Mouse (Mus musculus) heart, adult 2 months (tissue): Measurements from ENCODE around the gene Kpna7. TPM values are rescaled to one million over a fixed set of nuclear protein-coding genes. Genes with fewer than 3 reads are reported as not detected.
"Not testable (repeated sequence)": the region's sequence is repeated elsewhere in the genome, so short reads cannot be mapped to it uniquely, and the experiment has no call there.

ENCODE experiments used
- DNase-seq, 2 experiments: peaks; one replicate each; pipeline ENCODE4 v3.0.0; 2021
- H3K27ac ChIP-seq: fragments of 200-600 bp; 2 replicates; pipeline ENCODE4 v1.8.1; 2022
- H3K27me3 ChIP-seq: fragments of 200-500 bp; 2 replicates; pipeline ENCODE4 v1.6.1; 2012; ENCODE audit warnings: mild to moderate bottlenecking, low read length, inconsistent platforms, mixed read lengths; ENCODE audit not compliant: control insufficient read depth, insufficient read depth
- H3K36me3 ChIP-seq: fragments of 200-500 bp; 2 replicates; pipeline ENCODE4 v1.6.1; 2012; ENCODE audit warnings: low read length, inconsistent platforms; ENCODE audit not compliant: control insufficient read depth, insufficient read depth
- H3K4me1 ChIP-seq: fragments of 200-500 bp; 2 replicates; pipeline ENCODE4 v1.6.1; 2011; ENCODE audit warnings: low read length; ENCODE audit not compliant: control insufficient read depth, insufficient read depth
- H3K4me3 ChIP-seq: fragments of 200-600 bp; 2 replicates; pipeline ENCODE4 v1.8.1; 2022
- H3K79me2 ChIP-seq: fragments of 200-500 bp; replicated peaks from 2 replicates; pipeline ENCODE4 v1.6.1; 2012; ENCODE audit warnings: mild to moderate bottlenecking, inconsistent platforms, low read length, moderate library complexity, mixed read lengths; ENCODE audit not compliant: control insufficient read depth, insufficient read depth
- H3K9ac ChIP-seq: fragments of 200-500 bp; 2 replicates; pipeline ENCODE4 v1.6.1; 2012; ENCODE audit warnings: low read depth, mild to moderate bottlenecking, control low read depth, inconsistent platforms, low read length, mixed read lengths
- CTCF ChIP-seq: fragments of 200-600 bp; IDR thresholded peaks from 2 replicates; pipeline ENCODE4 v1.8.1; 2022; ENCODE audit warnings: antibody characterized with exemption, mild to moderate bottlenecking, moderate library complexity
- EP300 ChIP-seq: fragments of 200-500 bp; IDR thresholded peaks from 2 replicates; pipeline ENCODE4 v1.6.1; 2011; ENCODE audit warnings: low read depth, low read length, control low read depth; ENCODE audit not compliant: insufficient read depth
- POLR2A ChIP-seq: fragments of 200-500 bp; IDR thresholded peaks from 2 replicates; pipeline ENCODE4 v1.6.1; 2011; ENCODE audit warnings: mild to moderate bottlenecking, low read depth, low read length, control low read depth; ENCODE audit not compliant: insufficient read depth
- WGBS: fragments of 180-500 bp; shearing (Covaris S2); methylation state at CpG from one replicate; pipeline ENCODE4 v1.1.7; 2018; 5-methylcytosine and 5-hydroxymethylcytosine counted together
- intact Hi-C: fragments of 180-260 bp; cut with DNase I; formaldehyde crosslinking; loops from one replicate; pipeline ENCODE4 v1.15.1; 2025
- long read RNA-seq: library from polyadenylated mRNA; stranded (forward); transcript quantifications from one replicate; pipeline ENCODE4 v2.0.0, GENCODE M21; 2021
- polyA plus RNA-seq: library from polyadenylated mRNA; depleted of rRNA; stranded (reverse); fragments of >200 nt; gene quantifications from 2 replicates; pipeline ENCODE4 v1.2.3, GENCODE M21; 2012; rRNA removed
- total RNA-seq, 2 experiments: library from RNA; stranded (reverse); gene quantifications; 2 replicates each; pipeline ENCODE4 v1.2.3; 2021

Kpna7 gene
- not detected for total RNA-seq
- not detected in 2 replicates for polyA plus RNA-seq
- long read RNA-seq = 0 reads

GRCm38 (mm10) chr5:145083632-145084451 is at the start of gene Kpna7, which contains the start of gene Arpc1a:
Gene Kpna7, minus strand, starts transcription at chr5:145084030.
Gene Arpc1a, plus strand, starts transcription at chr5:145083830.
- H3K9ac ChIP-seq = peak within 1 kb of the TSS; percentile 90
- H3K36me3 ChIP-seq = peaks cover 4% of the 10 kb centered on the region; the same call in 1 of the 2 replicates
- H3K79me2 ChIP-seq = peaks cover 10% of the 10 kb centered on the region
- H3K4me3 ChIP-seq = peak within 1 kb of the TSS; percentile 91
- WGBS = 2% methylated on average over 54 of the region's 54 CpGs
- TF ChIP-seq POLR2A (peak; percentile 87), CTCF (no peak)
- no peaks in the 10 kb centered on the region for H3K27me3 ChIP-seq
- peak; percentile 94 to 95 for DNase-seq
- no peaks in the 10 kb centered on the region for H3K4me1 ChIP-seq
- intact Hi-C loops = loop anchor here (2.0 kb wide), 2 partner anchors 33 to 55 kb away; no protein-coding TSS in a partner anchor
- H3K27ac ChIP-seq = peak within 1 kb of the TSS; percentile 88

GRCm38 (mm10) chr5:145133275-145133674 is 49.4 kb upstream of the Kpna7 start:
- TF ChIP-seq CTCF = 0 out of 2 replicates have a peak, but pooled peaks have one; percentile 18
- intact Hi-C loops = not testable (repeated sequence)

GRCm38 (mm10) chr5:145130995-145131394 is 47.2 kb upstream of the Kpna7 start:
- Histone ChIP-seq H3K27ac (no peak overlapping the region), H3K4me3 (no peak overlapping the region), H3K9ac (no peak overlapping the region), H3K27me3 (no peaks in the 10 kb centered on the region), H3K79me2 (no peaks in the 10 kb centered on the region), H3K4me1 (peaks cover 6% of the 10 kb centered on the region), H3K36me3 (no peaks in the 10 kb centered on the region)
- 75% methylated on average over 3 of the region's 3 CpGs for WGBS
- DNase-seq = no peak
- TF ChIP-seq CTCF = no peak
- TF ChIP-seq POLR2A = no peak
- no peak for TF ChIP-seq EP300
- intact Hi-C loops = no loop called here

More at GRCm38 (mm10) chr5:145133275-145133674, 49.4 kb upstream of the Kpna7 start:
- H3K27me3 ChIP-seq, DNase-seq, H3K36me3 ChIP-seq, H3K9ac ChIP-seq, H3K27ac ChIP-seq, H3K79me2 ChIP-seq, H3K4me3 ChIP-seq: not testable (repeated sequence)
- H3K4me1 ChIP-seq = peaks cover 12% of the 10 kb centered on the region
- 91% methylated on average over 6 of the region's 6 CpGs for WGBS

GRCm38 (mm10) chr5:145130191-145130590 is 46.4 kb upstream of the Kpna7 start:
- H3K36me3 ChIP-seq = no peaks in the 10 kb centered on the region
- peaks cover 6% of the 10 kb centered on the region for H3K4me1 ChIP-seq
- no peaks in the 10 kb centered on the region for H3K27me3 ChIP-seq
- H3K9ac ChIP-seq = no peak overlapping the region
- DNase-seq = no peak
- no peaks in the 10 kb centered on the region for H3K79me2 ChIP-seq
- intact Hi-C loops = no loop called here
- H3K27ac ChIP-seq = no peak overlapping the region
- H3K4me3 ChIP-seq = no peak overlapping the region
- 37% methylated on average over 11 of the region's 11 CpGs for WGBS
- TF ChIP-seq POLR2A = no peak

- 55% methylated on average over 6 of the region's 6 CpGs for WGBS
- H3K4me3 ChIP-seq, H3K4me1 ChIP-seq, H3K27ac ChIP-seq, H3K9ac ChIP-seq, H3K27me3 ChIP-seq, DNase-seq, H3K79me2 ChIP-seq, H3K36me3 ChIP-seq, intact Hi-C loops: not testable (repeated sequence)
Measured at GRCm38 (mm10) chr5:145129773-145130172, 45.9 kb upstream of the Kpna7 start.

GRCm38 (mm10) chr5:145129124-145129523 is 45.3 kb upstream of the Kpna7 start:
- WGBS = 60% methylated on average over 4 of the region's 4 CpGs

More at GRCm38 (mm10) chr5:145129124-145129523, 45.3 kb upstream of the Kpna7 start:
- Histone ChIP-seq H3K36me3 (no peaks in the 10 kb centered on the region), H3K27ac (no peak overlapping the region), H3K4me3 (no peak overlapping the region), H3K79me2 (no peaks in the 10 kb centered on the region), H3K27me3 (no peaks in the 10 kb centered on the region), H3K4me1 (peaks cover 6% of the 10 kb centered on the region), H3K9ac (no peak overlapping the region)
- TF ChIP-seq CTCF (no peak), POLR2A (no peak), EP300 (no peak)
- DNase-seq = peak; percentile 33 to 51
- intact Hi-C loops = no loop called here
